ENCODE assay signal across 8 mouse cellular contexts in the genomic region with DNA sequence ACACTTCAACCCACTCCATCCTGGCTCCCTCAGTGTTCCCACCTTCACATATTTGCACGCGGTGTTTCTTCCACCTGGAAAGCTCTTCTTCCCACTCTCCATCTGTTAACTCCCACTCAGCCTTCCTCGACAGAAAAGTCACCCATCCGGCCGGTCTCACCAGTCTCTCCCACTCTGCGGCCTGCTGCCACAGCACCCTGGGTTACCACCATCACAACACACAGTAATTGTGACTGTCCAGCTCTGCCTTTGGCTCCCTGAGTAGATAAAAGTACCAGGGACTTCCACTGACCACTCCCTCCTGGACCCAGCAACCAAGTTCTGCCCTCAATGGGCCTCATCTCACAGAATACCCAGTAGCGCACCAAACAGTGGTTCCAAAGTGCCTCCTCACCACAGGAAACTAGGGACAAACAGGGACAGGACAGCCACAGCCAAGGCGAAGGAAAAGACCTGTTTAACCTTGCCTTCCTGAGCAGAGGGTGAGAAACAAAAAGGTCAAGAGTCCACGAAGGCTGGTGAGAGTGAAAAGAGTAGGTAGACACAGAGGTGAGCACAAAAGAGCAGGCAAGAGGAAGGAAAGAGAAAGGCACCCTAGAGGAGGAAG. TPM values are rescaled to one million over a fixed set of nuclear protein-coding genes. Genes with fewer than 3 reads are reported as not detected.
DNase-seq lines count a peak whose midpoint lies in the region; ATAC-seq and TF ChIP-seq lines count a peak whose summit lies in the region.

No protein-coding gene starts in this region.

- 0 out of 2 replicates have a peak, but pooled peaks have one; percentile 28 for TF ChIP-seq POLR2A in cortical plate, adult 2 months (IDR thresholded peaks at IDR 0.05; ENCODE audit: extremely low read depth, insufficient read depth, low read length)

- TF ChIP-seq EP300 in heart, postnatal 0 days (IDR thresholded peaks at IDR 0.05; ENCODE audit: low read depth): no peak

- H3K27ac ChIP-seq in cortical plate, adult 2 months (ENCODE audit: insufficient read depth, low read length): peak overlapping the region; percentile 48; the same call in 1 of the 2 replicates
- peak overlapping the region; percentile 88 for H3K27ac ChIP-seq in heart, postnatal 0 days (ENCODE audit: low read depth)
- H3K27ac ChIP-seq in limb, embryonic 13.5 days: no peak overlapping the region; the same call in 1 of the 2 replicates

- no peak for ATAC-seq in heart, postnatal 0 days (ENCODE audit: insufficient read depth, low read depth)
- ATAC-seq in limb, embryonic 13.5 days (ENCODE audit: low FRiP score, low read depth): no peak

- TF ChIP-seq CTCF in cortical plate, adult 2 months (IDR thresholded peaks at IDR 0.05; ENCODE audit: extremely low read depth, insufficient read depth, low read length): no peak
- TF ChIP-seq CTCF in heart, postnatal 0 days (IDR thresholded peaks at IDR 0.05; ENCODE audit: low read depth): no peak

- peaks cover 18% of the 10 kb centered on the region; the same call in 1 of the 2 replicates for H3K36me3 ChIP-seq in heart, postnatal 0 days (replicated peaks; ENCODE audit: control insufficient read depth, insufficient read depth, low read length)
- H3K36me3 ChIP-seq in limb, embryonic 13.5 days: peaks cover 21% of the 10 kb centered on the region

- peak; percentile 65 to 68 for DNase-seq in left cerebral cortex, adult 18-20 months (ENCODE audit: low spot score in 2 of 2)
- no peak for DNase-seq in left cerebral cortex, postnatal 4 days
- DNase-seq in heart, postnatal 0 days (ENCODE audit: low spot score): no peak
- peak; percentile 49 for DNase-seq in naive thymus-derived CD4-positive, alpha-beta T cell, adult 2 months (ENCODE audit: low read depth)
- no peak for DNase-seq in c-Kit-positive CD71-positive TER-119-positive erythroid progenitor cells, embryonic 14.5 days (ENCODE audit: low spot score)
- DNase-seq in testis, postnatal 14 days (ENCODE audit: low spot score): no peak

- H3K4me1 ChIP-seq in cortical plate, adult 2 months (ENCODE audit: control insufficient read depth, insufficient read depth, low read length): peaks cover 25% of the 10 kb centered on the region
- H3K4me1 ChIP-seq in heart, postnatal 0 days (ENCODE audit: control insufficient read depth, insufficient read depth): peaks cover 42% of the 10 kb centered on the region
- H3K4me1 ChIP-seq in limb, embryonic 13.5 days: peaks cover 51% of the 10 kb centered on the region

- no peaks in the 10 kb centered on the region for H3K27me3 ChIP-seq in heart, postnatal 0 days (ENCODE audit: control insufficient read depth, insufficient read depth, low read length)
- H3K27me3 ChIP-seq in limb, embryonic 13.5 days: no peaks in the 10 kb centered on the region

- peak overlapping the region; percentile 91 for H3K4me2 ChIP-seq in heart, postnatal 0 days (ENCODE audit: low read depth, low read length)
- H3K4me2 ChIP-seq in limb, embryonic 13.5 days (replicated peaks): peak overlapping the region; percentile 98

- intact Hi-C loops in left cerebral cortex, postnatal 4 days (cut with DNase I): no loop called here

- peak overlapping the region; percentile 91 for H3K9ac ChIP-seq in heart, postnatal 0 days (replicated peaks; ENCODE audit: low read depth, low read length)
- H3K9ac ChIP-seq in limb, embryonic 13.5 days: peak overlapping the region; percentile 97

- no peaks in the 10 kb centered on the region for H3K9me3 ChIP-seq in heart, postnatal 0 days (replicated peaks; ENCODE audit: control insufficient read depth, low read length)
- no peaks in the 10 kb centered on the region for H3K9me3 ChIP-seq in limb, embryonic 13.5 days

- WGBS in heart, postnatal 0 days: 26% methylated on average over 9 of the region's 9 CpGs
- WGBS in limb, embryonic 13.5 days: 52% methylated on average over 9 of the region's 9 CpGs

- peak overlapping the region; percentile 83 for H3K4me3 ChIP-seq in cortical plate, adult 2 months (ENCODE audit: insufficient read depth, low read length)
- peak overlapping the region; percentile 74 for H3K4me3 ChIP-seq in heart, postnatal 0 days (ENCODE audit: low read depth, low read length)
- H3K4me3 ChIP-seq in limb, embryonic 13.5 days: peak overlapping the region; percentile 87

RNA-seq across cellular contexts. Expression of gene Ppp6r1, which starts 1.2 kb away (rescaled TPM):
- total RNA-seq in left cerebral cortex, adult 18-20 months (2021): 100 to 1,000 TPM; 129 to 135 TPM
- total RNA-seq in left cerebral cortex, postnatal 4 days (2021): 10 to 100 TPM; 87.9 to 89.1 TPM
- polyA plus RNA-seq in cortical plate, adult 2 months (2012; rRNA removed): 143 and 145 TPM in 2 replicates
- total RNA-seq in heart, postnatal 0 days (2014; rRNA removed; ENCODE audit: low replicate concordance): 101 and 146 TPM in 2 replicates
- 4.9 and 5.7 TPM in 2 replicates for polyA plus RNA-seq in heart, postnatal 0 days (2015; fragmentation: Nextera tagmentation; extraction: Ambion mirVana)
- polyA plus RNA-seq in limb, embryonic 13.5 days (2015; fragmentation: Nextera tagmentation; extraction: Ambion mirVana): 9.0 and 9.9 TPM in 2 replicates

RNA-seq across cellular contexts. Expression of gene Tmem86b, which starts 26.4 kb away (rescaled TPM):
- total RNA-seq in left cerebral cortex, adult 18-20 months (2021): 10 to 100 TPM; 13.9 to 16.7 TPM
- 10 to 100 TPM; 12.5 to 14.8 TPM for total RNA-seq in left cerebral cortex, postnatal 4 days (2021)
- polyA plus RNA-seq in cortical plate, adult 2 months (2012; rRNA removed): 29.0 and 31.5 TPM in 2 replicates
- total RNA-seq in heart, postnatal 0 days (2014; rRNA removed; ENCODE audit: low replicate concordance): 4.8 and 11.5 TPM in 2 replicates
- polyA plus RNA-seq in heart, postnatal 0 days (2015; fragmentation: Nextera tagmentation; extraction: Ambion mirVana): 0.33 and 0.82 TPM in 2 replicates
- polyA plus RNA-seq in limb, embryonic 13.5 days (2015; fragmentation: Nextera tagmentation; extraction: Ambion mirVana): 1.2 and 1.3 TPM in 2 replicates

RNA-seq across cellular contexts. Expression of gene Hspbp1, which starts 27.2 kb away (rescaled TPM):
- 100 to 1,000 TPM; 100 to 105 TPM for total RNA-seq in left cerebral cortex, adult 18-20 months (2021)
- 100 to 1,000 TPM in 1 of 2 experiments, 10 to 100 TPM in 1; 99.7 to 111 TPM for total RNA-seq in left cerebral cortex, postnatal 4 days (2021)
- 107 and 108 TPM in 2 replicates for polyA plus RNA-seq in cortical plate, adult 2 months (2012; rRNA removed)
- total RNA-seq in heart, postnatal 0 days (2014; rRNA removed; ENCODE audit: low replicate concordance): 138 and 156 TPM in 2 replicates
- 69.8 and 72.9 TPM in 2 replicates for polyA plus RNA-seq in heart, postnatal 0 days (2015; fragmentation: Nextera tagmentation; extraction: Ambion mirVana)
- polyA plus RNA-seq in limb, embryonic 13.5 days (2015; fragmentation: Nextera tagmentation; extraction: Ambion mirVana): 93.6 and 95.4 TPM in 2 replicates

RNA-seq across cellular contexts. Expression of gene Brsk1, which starts 32.8 kb away (rescaled TPM):
- 100 to 1,000 TPM; 436 to 437 TPM for total RNA-seq in left cerebral cortex, adult 18-20 months (2021)
- total RNA-seq in left cerebral cortex, postnatal 4 days (2021): 100 to 1,000 TPM; 258 to 262 TPM
- 305 and 330 TPM in 2 replicates for polyA plus RNA-seq in cortical plate, adult 2 months (2012; rRNA removed)
- total RNA-seq in heart, postnatal 0 days (2014; rRNA removed; ENCODE audit: low replicate concordance): 7.1 and 10.9 TPM in 2 replicates
- polyA plus RNA-seq in heart, postnatal 0 days (2015; fragmentation: Nextera tagmentation; extraction: Ambion mirVana): 0.22 and 0.36 TPM in 2 replicates
- polyA plus RNA-seq in limb, embryonic 13.5 days (2015; fragmentation: Nextera tagmentation; extraction: Ambion mirVana): 2.2 and 2.3 TPM in 2 replicates

RNA-seq across cellular contexts. Expression of gene Ptprh, which starts 53.8 kb away (rescaled TPM):
- total RNA-seq in left cerebral cortex, adult 18-20 months (2021): 1 to 10 TPM in 1 of 2 experiments, under 1 TPM in 1; 0.82 to 1.1 TPM
- 1 to 10 TPM; 1.7 to 2.1 TPM for total RNA-seq in left cerebral cortex, postnatal 4 days (2021)
- polyA plus RNA-seq in cortical plate, adult 2 months (2012; rRNA removed): 1.0 and 1.6 TPM in 2 replicates
- not detected in 2 replicates for total RNA-seq in heart, postnatal 0 days (2014; rRNA removed; ENCODE audit: low replicate concordance)
- not detected in 2 replicates for polyA plus RNA-seq in heart, postnatal 0 days (2015; fragmentation: Nextera tagmentation; extraction: Ambion mirVana)
- polyA plus RNA-seq in limb, embryonic 13.5 days (2015; fragmentation: Nextera tagmentation; extraction: Ambion mirVana): not detected in 2 replicates

Comparison
In these comparisons a context has a peak if more than half of its experiments do, and no peak if none do; other contexts are left out.
1. DNase-seq: peak in left cerebral cortex, adult 18-20 months (2 of 2) and naive thymus-derived CD4-positive, alpha-beta T cell, adult 2 months (single experiment); none in left cerebral cortex, postnatal 4 days (single experiment), heart, postnatal 0 days (single experiment), c-Kit-positive CD71-positive TER-119-positive erythroid progenitor cells, embryonic 14.5 days (single experiment) and testis, postnatal 14 days (single experiment).
2. Peak in every context shown above with its lines, with median percentiles within 50 percentile points of each other: H3K4me3 ChIP-seq.